Mouse (Mus musculus): ENCODE data around the gene Tjp1. TPM values are rescaled to one million over a fixed set of nuclear protein-coding genes. Genes with fewer than 3 reads are reported as not detected.

Gene Tjp1
- polyA plus RNA-seq, 1 experiment from 2014 or later = 21.2 TPM

GRCm38 (mm10) chr7:65461412-65461811 lies 66.2 kb downstream of the Tjp1 start:
- no peak for ATAC-seq (ENCODE audit: extremely low read depth, insufficient number of reproducible peaks, low FRiP score, low TSS enrichment)
- WGBS = 62% methylated on average over 1 of the region's 1 CpGs

GRCm38 (mm10) chr7:65460196-65460595 lies 67.4 kb downstream of the Tjp1 start:
- no peak overlapping the region for H3K4me3 ChIP-seq
- 82% methylated on average over 3 of the region's 3 CpGs for WGBS
- no peak for ATAC-seq (ENCODE audit: extremely low read depth, insufficient number of reproducible peaks, low FRiP score, low TSS enrichment)
- H3K4me2 ChIP-seq = no peak overlapping the region
- H3K27ac ChIP-seq (replicated peaks) = no peak overlapping the region
- H3K9me3 ChIP-seq = no peaks in the 10 kb centered on the region
- H3K27me3 ChIP-seq (replicated peaks) = no peaks in the 10 kb centered on the region
- H3K36me3 ChIP-seq = no peaks in the 10 kb centered on the region
- no peak overlapping the region for H3K9ac ChIP-seq
- H3K4me1 ChIP-seq = peaks cover 27% of the 10 kb centered on the region

More at GRCm38 (mm10) chr7:65461412-65461811, 66.2 kb downstream of the Tjp1 start:
- no peaks in the 10 kb centered on the region for H3K9me3 ChIP-seq
- H3K36me3 ChIP-seq = no peaks in the 10 kb centered on the region
- no peak overlapping the region for H3K4me2 ChIP-seq
- H3K9ac ChIP-seq = no peak overlapping the region
- H3K4me1 ChIP-seq = peaks cover 25% of the 10 kb centered on the region
- no peaks in the 10 kb centered on the region for H3K27me3 ChIP-seq (replicated peaks)
- peak overlapping the region; percentile 17; the same call in 1 of the 2 replicates for H3K27ac ChIP-seq (replicated peaks)
- no peak overlapping the region for H3K4me3 ChIP-seq

GRCm38 (mm10) chr7:65456031-65456430 lies 71.5 kb downstream of the Tjp1 start:
- Histone ChIP-seq H3K36me3 (no peaks in the 10 kb centered on the region), H3K4me1 (peaks cover 21% of the 10 kb centered on the region), H3K27me3 (replicated peaks) (no peaks in the 10 kb centered on the region), H3K9me3 (no peaks in the 10 kb centered on the region), H3K4me2 (no peak overlapping the region), H3K9ac (no peak overlapping the region), H3K4me3 (no peak overlapping the region), H3K27ac (replicated peaks) (no peak overlapping the region)
- 36% methylated on average over 2 of the region's 2 CpGs for whole genome bisulfite sequencing
- ATAC-seq (ENCODE audit: extremely low read depth, insufficient number of reproducible peaks, low FRiP score, low TSS enrichment) = no peak

DNA sequence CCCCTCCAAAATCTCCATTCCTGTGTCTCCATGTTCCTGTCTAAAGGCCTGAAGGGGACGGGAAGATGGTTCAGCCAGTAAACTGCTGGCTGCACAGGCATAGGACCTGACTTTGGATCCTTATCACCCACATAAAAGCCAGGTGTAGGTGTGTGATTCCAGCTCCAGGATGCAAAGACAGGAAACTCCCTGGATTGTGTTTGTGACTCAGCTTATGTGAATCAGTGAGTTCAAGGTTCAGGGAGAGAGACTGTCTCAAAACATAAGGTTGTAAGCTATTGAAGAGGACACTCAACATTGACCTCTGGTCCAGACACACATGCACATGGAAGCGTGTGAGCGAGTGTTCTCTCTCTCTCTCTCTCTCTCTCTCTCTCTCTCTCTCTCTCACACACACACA lies 72.4 kb downstream of the Tjp1 start:
- H3K4me2 ChIP-seq = no peak overlapping the region
- no peak overlapping the region for H3K9ac ChIP-seq
- no peak for ATAC-seq (ENCODE audit: extremely low read depth, insufficient number of reproducible peaks, low FRiP score, low TSS enrichment)
- 79% methylated on average over 3 of the region's 3 CpGs for WGBS
- no peak overlapping the region for H3K27ac ChIP-seq (replicated peaks)
- peaks cover 15% of the 10 kb centered on the region for H3K4me1 ChIP-seq
- H3K36me3 ChIP-seq = no peaks in the 10 kb centered on the region
- H3K4me3 ChIP-seq = no peak overlapping the region
- no peaks in the 10 kb centered on the region for H3K9me3 ChIP-seq
- no peaks in the 10 kb centered on the region for H3K27me3 ChIP-seq (replicated peaks)

DNA sequence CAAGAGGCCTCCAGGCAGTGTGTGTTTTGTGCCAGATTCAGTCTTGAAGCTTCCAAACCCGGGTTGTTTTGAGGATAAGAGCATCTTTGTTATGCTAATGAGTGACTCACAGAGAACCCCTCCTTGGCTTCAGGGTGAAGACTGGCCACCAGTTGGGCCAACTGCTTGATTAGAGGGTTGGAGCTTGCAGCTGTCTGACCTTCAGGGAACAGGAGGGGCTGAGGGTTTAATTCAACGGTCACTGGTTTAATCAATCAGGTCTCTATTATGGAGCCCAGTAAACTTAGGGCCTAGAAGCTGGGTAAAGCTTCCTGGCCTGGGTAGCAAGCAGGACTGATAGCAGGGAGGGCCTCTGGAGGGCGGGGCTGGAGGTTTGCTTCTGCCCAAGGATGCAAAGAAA lies 73.3 kb downstream of the Tjp1 start:
- Histone ChIP-seq H3K4me1 (peaks cover 8% of the 10 kb centered on the region), H3K9me3 (no peaks in the 10 kb centered on the region), H3K4me2 (no peak overlapping the region), H3K36me3 (no peaks in the 10 kb centered on the region), H3K27ac (replicated peaks) (no peak overlapping the region), H3K27me3 (replicated peaks) (no peaks in the 10 kb centered on the region), H3K4me3 (no peak overlapping the region), H3K9ac (no peak overlapping the region)
- 38% methylated on average over 3 of the region's 3 CpGs for WGBS
- ATAC-seq (ENCODE audit: extremely low read depth, insufficient number of reproducible peaks, low FRiP score, low TSS enrichment) = no peak

- Histone ChIP-seq H3K4me2 (no peak overlapping the region), H3K27me3 (replicated peaks) (no peaks in the 10 kb centered on the region), H3K27ac (replicated peaks) (no peak overlapping the region), H3K4me1 (0 out of 2 replicates have a peak, but pooled peaks cover 5% of the 10 kb centered on the region), H3K4me3 (no peak overlapping the region), H3K36me3 (no peaks in the 10 kb centered on the region), H3K9me3 (no peaks in the 10 kb centered on the region), H3K9ac (no peak overlapping the region)
- WGBS = 64% methylated on average over 3 of the region's 3 CpGs
- ATAC-seq (ENCODE audit: extremely low read depth, insufficient number of reproducible peaks, low FRiP score, low TSS enrichment) = no peak
These were observed 75.3 kb downstream of the Tjp1 start for GRCm38 (mm10) chr7:65452246-65452645.

- Histone ChIP-seq H3K27me3 (replicated peaks) (no peaks in the 10 kb centered on the region), H3K4me3 (no peak overlapping the region), H3K9ac (no peak overlapping the region), H3K4me2 (no peak overlapping the region), H3K36me3 (no peaks in the 10 kb centered on the region), H3K4me1 (no peaks in the 10 kb centered on the region), H3K9me3 (no peaks in the 10 kb centered on the region), H3K27ac (replicated peaks) (no peak overlapping the region)
- WGBS = 53% methylated on average over 5 of the region's 5 CpGs
- no peak for ATAC-seq (ENCODE audit: extremely low read depth, insufficient number of reproducible peaks, low FRiP score, low TSS enrichment)
These were observed 77.4 kb downstream of the Tjp1 start for GRCm38 (mm10) chr7:65450158-65450557.

GRCm38 (mm10) chr7:65441505-65441904 lies 86.1 kb downstream of the Tjp1 start:
- WGBS = 69% methylated on average over 4 of the region's 4 CpGs

DNA sequence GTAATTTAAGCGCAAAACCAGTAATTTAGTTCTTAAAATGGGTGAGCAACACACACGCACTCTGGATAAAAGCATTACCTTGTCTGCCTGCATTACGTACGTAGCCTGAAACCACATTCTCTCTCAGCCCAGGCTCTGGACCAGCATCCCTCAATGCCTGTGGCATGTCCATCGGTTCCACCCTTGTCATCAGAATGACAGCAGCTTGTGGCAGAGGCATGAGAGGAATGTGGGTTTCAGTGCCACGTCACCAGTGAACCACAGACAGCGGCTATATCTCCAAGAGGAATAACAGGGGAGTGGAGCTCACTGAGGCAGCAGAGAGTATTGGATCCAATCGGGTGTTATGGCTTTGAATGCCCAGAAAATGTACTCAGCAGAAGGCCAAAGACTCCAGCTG lies 88.1 kb downstream of the Tjp1 start:
- H3K27me3 ChIP-seq (replicated peaks) = no peaks in the 10 kb centered on the region
- no peaks in the 10 kb centered on the region for H3K36me3 ChIP-seq
- no peak overlapping the region for H3K4me3 ChIP-seq
- no peak for ATAC-seq (ENCODE audit: extremely low read depth, insufficient number of reproducible peaks, low FRiP score, low TSS enrichment)
- peaks cover 10% of the 10 kb centered on the region for H3K4me1 ChIP-seq
- no peak overlapping the region for H3K27ac ChIP-seq (replicated peaks)
- H3K4me2 ChIP-seq = peak overlapping the region; percentile 10; the same call in 1 of the 2 replicates
- H3K9me3 ChIP-seq = no peaks in the 10 kb centered on the region
- WGBS = 33% methylated on average over 8 of the region's 8 CpGs
- H3K9ac ChIP-seq = no peak overlapping the region

More at GRCm38 (mm10) chr7:65441505-65441904, 86.1 kb downstream of the Tjp1 start:
- H3K4me2 ChIP-seq = no peak overlapping the region
- H3K4me1 ChIP-seq = peaks cover 10% of the 10 kb centered on the region
- H3K4me3 ChIP-seq = no peak overlapping the region
- no peak overlapping the region for H3K9ac ChIP-seq
- H3K27ac ChIP-seq (replicated peaks) = no peak overlapping the region
- H3K36me3 ChIP-seq = no peaks in the 10 kb centered on the region
- ATAC-seq (ENCODE audit: extremely low read depth, insufficient number of reproducible peaks, low FRiP score, low TSS enrichment) = no peak
- H3K9me3 ChIP-seq = no peaks in the 10 kb centered on the region
- no peaks in the 10 kb centered on the region for H3K27me3 ChIP-seq (replicated peaks)

DNA sequence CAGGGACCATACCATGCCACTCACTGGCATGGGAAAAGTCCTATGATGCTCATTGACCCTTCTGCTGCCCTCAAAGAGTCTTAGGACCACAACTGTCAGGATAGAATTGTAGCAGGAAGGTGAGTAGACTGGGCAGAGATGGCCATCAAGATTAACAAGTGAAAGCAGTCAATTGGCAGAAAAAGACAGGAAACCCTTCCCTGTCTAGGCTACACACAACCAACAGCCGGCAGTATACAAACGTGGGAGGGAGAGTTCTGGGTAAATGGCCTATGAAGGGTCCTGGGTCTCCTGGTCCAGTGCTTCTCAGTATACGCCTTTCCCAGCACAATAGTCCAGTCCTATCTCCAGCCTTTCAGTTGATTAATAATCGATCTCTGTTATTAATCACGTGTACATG lies 89.4 kb downstream of the Tjp1 start:
- H3K27ac ChIP-seq (replicated peaks) = no peak overlapping the region
- peaks cover 10% of the 10 kb centered on the region for H3K4me1 ChIP-seq
- H3K4me2 ChIP-seq = no peak overlapping the region
- ATAC-seq (ENCODE audit: extremely low read depth, insufficient number of reproducible peaks, low FRiP score, low TSS enrichment) = no peak
- H3K27me3 ChIP-seq (replicated peaks) = no peaks in the 10 kb centered on the region
- H3K9me3 ChIP-seq = no peaks in the 10 kb centered on the region
- no peak overlapping the region for H3K9ac ChIP-seq
- 77% methylated on average over 5 of the region's 5 CpGs for WGBS
- no peaks in the 10 kb centered on the region for H3K36me3 ChIP-seq
- no peak overlapping the region for H3K4me3 ChIP-seq

GRCm38 (mm10) chr7:65436921-65437320 lies 90.7 kb downstream of the Tjp1 start:
- WGBS = 70% methylated on average over 3 of the region's 3 CpGs
- ATAC-seq (ENCODE audit: extremely low read depth, insufficient number of reproducible peaks, low FRiP score, low TSS enrichment) = no peak
- H3K36me3 ChIP-seq = no peaks in the 10 kb centered on the region
- H3K9ac ChIP-seq = no peak overlapping the region
- no peaks in the 10 kb centered on the region for H3K9me3 ChIP-seq
- peaks cover 10% of the 10 kb centered on the region for H3K4me1 ChIP-seq
- H3K27ac ChIP-seq (replicated peaks) = no peak overlapping the region
- no peaks in the 10 kb centered on the region for H3K27me3 ChIP-seq (replicated peaks)
- no peak overlapping the region for H3K4me3 ChIP-seq
- no peak overlapping the region for H3K4me2 ChIP-seq

DNA sequence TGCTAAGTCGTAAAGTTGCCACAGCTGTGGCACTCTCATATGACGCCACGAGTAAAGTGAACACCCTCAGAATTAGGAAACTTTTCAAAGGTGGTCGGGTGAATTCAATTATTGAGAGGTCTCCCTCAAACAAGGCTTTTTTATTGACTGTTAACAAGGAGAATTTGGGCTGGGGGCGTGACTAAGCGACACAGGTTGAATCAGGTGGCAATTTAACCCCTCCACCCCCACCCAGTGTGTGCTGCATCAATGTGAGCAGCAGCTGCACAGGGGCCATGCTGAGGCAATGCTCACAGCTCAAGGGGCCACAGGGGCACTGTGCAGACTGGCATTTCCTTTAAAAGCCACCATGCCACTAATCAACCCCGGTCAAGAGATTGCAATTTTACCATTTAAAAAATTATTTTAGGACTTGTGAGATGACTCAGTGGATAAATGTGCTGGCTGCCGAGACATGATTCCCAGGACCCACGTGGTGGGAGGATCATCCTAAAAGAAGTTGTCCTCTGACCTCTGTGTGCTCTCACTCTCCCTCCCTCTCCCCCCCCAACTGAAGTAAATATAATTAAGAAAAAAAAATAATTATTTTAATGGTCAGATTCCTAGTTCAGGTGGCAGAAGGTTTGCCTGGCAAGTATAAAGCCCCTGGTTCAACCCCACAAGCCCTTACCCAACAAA lies 96.4 kb downstream of the Tjp1 start:
- WGBS = 55% methylated on average over 9 of the region's 9 CpGs
- Histone ChIP-seq H3K36me3 (no peaks in the 10 kb centered on the region), H3K27ac (replicated peaks) (no peak overlapping the region), H3K27me3 (replicated peaks) (no peaks in the 10 kb centered on the region), H3K4me3 (no peak overlapping the region), H3K4me1 (peaks cover 8% of the 10 kb centered on the region; the same call in 1 of the 2 replicates), H3K9me3 (no peaks in the 10 kb centered on the region), H3K4me2 (no peak overlapping the region), H3K9ac (no peak overlapping the region)
- no peak for ATAC-seq (ENCODE audit: extremely low read depth, insufficient number of reproducible peaks, low FRiP score, low TSS enrichment)

All from heart, embryonic 13.5 days (tissue).